In genomic region chr17:84147183-84148108, GRCm38 (mm10) we compare ENCODE assay signal across 10 mouse cellular contexts. TPM values are rescaled to one million over a fixed set of nuclear protein-coding genes. Genes with fewer than 3 reads are reported as not detected.
DNase-seq lines count a peak whose midpoint lies in the region; ATAC-seq lines count a peak whose summit lies in the region.
"Had no signal": no experiment of that assay in that cellular context is flagged by ENCODE, and none has a peak within 500 bp of the region (broad histone marks: within the 10 kb centered on the region; RNA-seq: fewer than 3 reads in every experiment).

No protein-coding gene starts in this region.

- peak; percentile 90 for DNase-seq in heart, adult 11 months
- no peak for DNase-seq in heart, adult 18-20 months
- no peak for DNase-seq in midbrain, embryonic 11.5 days (ENCODE audit: low spot score, missing footprints)
- DNase-seq in midbrain, embryonic 14.5 days, result no peak
- no peak for DNase-seq in adrenal gland, adult 8-10 months
- DNase-seq in kidney, postnatal 4 days, result no peak
- DNase-seq: B cell, adult 2 months had no signal

- no peak overlapping the region for H3K4me3 ChIP-seq in midbrain, embryonic 11.5 days (ENCODE audit: low read depth, low read length)
- H3K4me3 ChIP-seq in midbrain, embryonic 14.5 days (replicated peaks; ENCODE audit: low read depth, low read length), result no peak overlapping the region
- peak overlapping the region; percentile 58 for H3K4me3 ChIP-seq in erythroblast, embryonic 14.5 days (replicated peaks)
- H3K4me3 ChIP-seq: embryonic facial prominence, embryonic 15.5 days had no signal

- H3K9me3 ChIP-seq in midbrain, embryonic 11.5 days (ENCODE audit: control insufficient read depth, low read length), result no peaks in the 10 kb centered on the region
- H3K9me3 ChIP-seq in midbrain, embryonic 14.5 days (ENCODE audit: control insufficient read depth, low read length), result no peaks in the 10 kb centered on the region
- H3K9me3 ChIP-seq in erythroblast, embryonic 14.5 days (ENCODE audit: control insufficient read depth, low read length), result no peaks in the 10 kb centered on the region
- H3K9me3 ChIP-seq: embryonic facial prominence, embryonic 15.5 days had no signal

- no peaks in the 10 kb centered on the region for H3K36me3 ChIP-seq in midbrain, embryonic 11.5 days (ENCODE audit: control insufficient read depth, insufficient read depth, low read length)
- H3K36me3 ChIP-seq in midbrain, embryonic 14.5 days (ENCODE audit: control insufficient read depth, insufficient read depth, low read length), result no peaks in the 10 kb centered on the region
- H3K36me3 ChIP-seq in erythroblast, embryonic 14.5 days (ENCODE audit: control insufficient read depth), result peaks cover 12% of the 10 kb centered on the region
- H3K36me3 ChIP-seq: embryonic facial prominence, embryonic 15.5 days had no signal

- ATAC-seq in midbrain, embryonic 11.5 days (ENCODE audit: low FRiP score), result peak; percentile 27; the same call in 1 of the 2 replicates
- no peak for ATAC-seq in midbrain, embryonic 14.5 days (ENCODE audit: low FRiP score, low TSS enrichment)
- peak; percentile 45 for ATAC-seq in megakaryocyte progenitor cell, adult 5-6 weeks (replicated peaks; ENCODE audit: poor library complexity)

- H3K27me3 ChIP-seq in midbrain, embryonic 11.5 days (ENCODE audit: control insufficient read depth, insufficient read depth, low read length), result no peaks in the 10 kb centered on the region
- H3K27me3 ChIP-seq in midbrain, embryonic 14.5 days (ENCODE audit: control insufficient read depth, insufficient read depth, low read length), result no peaks in the 10 kb centered on the region
- H3K27me3 ChIP-seq in erythroblast, embryonic 14.5 days (ENCODE audit: control insufficient read depth), result no peaks in the 10 kb centered on the region
- H3K27me3 ChIP-seq: embryonic facial prominence, embryonic 15.5 days had no signal

- peak overlapping the region; percentile 40; the same call in 1 of the 2 replicates for H3K27ac ChIP-seq in midbrain, embryonic 11.5 days (ENCODE audit: low read depth, low read length)
- H3K27ac ChIP-seq in midbrain, embryonic 14.5 days (replicated peaks; ENCODE audit: low read depth, low read length), result no peak overlapping the region

- no peak overlapping the region for H3K9ac ChIP-seq in midbrain, embryonic 11.5 days (ENCODE audit: low read length)
- no peak overlapping the region for H3K9ac ChIP-seq in midbrain, embryonic 14.5 days (replicated peaks; ENCODE audit: low read length)
- H3K9ac ChIP-seq: embryonic facial prominence, embryonic 15.5 days had no signal

- peaks cover 18% of the 10 kb centered on the region for H3K4me1 ChIP-seq in midbrain, embryonic 11.5 days (ENCODE audit: control insufficient read depth, insufficient read depth, low read length)
- H3K4me1 ChIP-seq in midbrain, embryonic 14.5 days (ENCODE audit: control insufficient read depth, insufficient read depth, low read length), result peaks cover 18% of the 10 kb centered on the region
- H3K4me1 ChIP-seq in erythroblast, embryonic 14.5 days (ENCODE audit: control insufficient read depth), result peaks cover 99% of the 10 kb centered on the region

- H3K4me2 ChIP-seq in midbrain, embryonic 11.5 days, result no peak overlapping the region
- H3K4me2 ChIP-seq in midbrain, embryonic 14.5 days (ENCODE audit: low read length), result no peak overlapping the region
- H3K4me2 ChIP-seq: embryonic facial prominence, embryonic 15.5 days had no signal

- 40% methylated on average over 11 of the region's 11 CpGs for WGBS in midbrain, embryonic 11.5 days
- WGBS in midbrain, embryonic 14.5 days, result 51% methylated on average over 11 of the region's 11 CpGs

RNA-seq across cellular contexts. Expression of gene Zfp36l2, which starts 40.3 kb away (rescaled TPM):
- total RNA-seq in heart, adult 18-20 months (2021), result 10 to 100 TPM; 18.7 to 22.8 TPM
- 14.4 and 14.6 TPM in 2 replicates for polyA plus RNA-seq in midbrain, embryonic 11.5 days (2014; fragmentation: Nextera tagmentation; extraction: Ambion mirVana)
- polyA plus RNA-seq in midbrain, embryonic 14.5 days (2014; fragmentation: Nextera tagmentation; extraction: Ambion mirVana), result 4.6 and 6.4 TPM in 2 replicates
- 6.6 and 7.9 TPM in 2 replicates for polyA plus RNA-seq in erythroblast, embryonic 14.5 days (2012)
- 269 and 286 TPM in 2 replicates for total RNA-seq in megakaryocyte progenitor cell, adult 5-6 weeks (2015)
- 98.9 and 112 TPM in 2 replicates for total RNA-seq in megakaryocyte progenitor cell, adult 5-6 weeks (2017)
- 10 to 100 TPM; 52.8 to 74.4 (median 54.2) TPM for total RNA-seq in adrenal gland, adult 8-10 months (2022)
